Mouse (Mus musculus) MEL (cell line): ENCODE data around the gene Rbfox2. TPM values are rescaled to one million over a fixed set of nuclear protein-coding genes. Genes with fewer than 3 reads are reported as not detected.
A peak's percentile ranks its signal among the peaks of the same experiment; 100 is the strongest.

ENCODE experiments used
- DNase-seq: peaks from one replicate; pipeline ENCODE4 v3.0.0; 2011; ENCODE audit warnings: low read depth, low spot score
- H3K27ac ChIP-seq: 2 replicates; pipeline ENCODE4 v1.5.1; 2012; ENCODE audit warnings: low read depth, mild to moderate bottlenecking, control low read depth, low read length, moderate library complexity; ENCODE audit not compliant: control insufficient read depth
- H3K27me3 ChIP-seq, 2 experiments: fragments of 150-350 bp in 1 of 2; sonication (generic) in 1 of 2; 2 replicates each; pipeline ENCODE4 v1.6.1; 2012; ENCODE audit warnings: low read length in 2 of 2, mild to moderate bottlenecking in 2 of 2, improper control_type of control experiment in 1 of 2, moderate library complexity in 1 of 2; ENCODE audit not compliant: insufficient read depth in 2 of 2, control insufficient read depth in 1 of 2
- H3K36me3 ChIP-seq, 2 experiments: 2 replicates each; pipeline ENCODE4 v1.6.1; 2012 to 2014; ENCODE audit warnings: low read length in 2 of 2, improper control_type of control experiment in 1 of 2, inconsistent platforms in 1 of 2, mild to moderate bottlenecking in 1 of 2; ENCODE audit not compliant: insufficient read depth in 2 of 2, control insufficient read depth in 1 of 2
- H3K4me1 ChIP-seq, 2 experiments: fragments of 150-350 bp in 1 of 2; sonication (generic) in 1 of 2; 2 replicates each; pipeline ENCODE4 v1.6.1; 2012; ENCODE audit warnings: low read length in 2 of 2, improper control_type of control experiment in 1 of 2, mild to moderate bottlenecking in 1 of 2; ENCODE audit not compliant: insufficient read depth in 2 of 2, control insufficient read depth in 1 of 2
- H3K4me3 ChIP-seq, 2 experiments: fragments of 150-350 bp in 1 of 2; sonication (generic) in 1 of 2; 2 replicates each; pipeline ENCODE4 v1.5.1; 2012; ENCODE audit warnings: low read depth in 2 of 2, low read length in 2 of 2, mild to moderate bottlenecking in 2 of 2, moderate library complexity in 2 of 2, control low read depth in 1 of 2, improper control_type of control experiment in 1 of 2; ENCODE audit not compliant: control insufficient read depth in 1 of 2, insufficient read depth in 1 of 2
- H3K79me2 ChIP-seq: 2 replicates; pipeline ENCODE4 v1.6.1; 2012; ENCODE audit warnings: mild to moderate bottlenecking, low read length, moderate library complexity; ENCODE audit not compliant: control insufficient read depth, poor library complexity, insufficient read depth
- H3K9ac ChIP-seq: 2 replicates; pipeline ENCODE4 v1.6.1; 2012; ENCODE audit warnings: low read depth, mild to moderate bottlenecking, control low read depth, low read length, moderate library complexity; ENCODE audit not compliant: control insufficient read depth, poor library complexity, severe bottlenecking
- H3K9me3 ChIP-seq: fragments of 150-350 bp; sonication (generic); replicated peaks from 2 replicates; pipeline ENCODE4 v1.6.1; 2012; ENCODE audit warnings: mild to moderate bottlenecking, low read length, improper control_type of control experiment, moderate library complexity; ENCODE audit not compliant: insufficient read depth
- BHLHE40 ChIP-seq: IDR thresholded peaks from 2 replicates; pipeline ENCODE4 v1.6.1; 2012; ENCODE audit warnings: low read depth, mild to moderate bottlenecking, inconsistent platforms, low read length, improper control_type of control experiment, borderline replicate concordance
- CTCF ChIP-seq, 3 experiments: IDR thresholded peaks in 2 of 3; conservative IDR thresholded peaks in 1 of 3; 2 replicates each; pipeline ENCODE4 v1.5.1; 2011 to 2012; ENCODE audit warnings: low read length in 3 of 3, low read depth in 2 of 3, mild to moderate bottlenecking in 2 of 3, improper control_type of control experiment in 1 of 3, inconsistent platforms in 1 of 3, mixed read lengths in 1 of 3, moderate library complexity in 1 of 3; ENCODE audit not compliant: control insufficient read depth in 1 of 3, insufficient read depth in 1 of 3, poor library complexity in 1 of 3, severe bottlenecking in 1 of 3
- ETS1 ChIP-seq: IDR thresholded peaks from 2 replicates; pipeline ENCODE4 v1.6.1; 2012; ENCODE audit warnings: low read depth, mild to moderate bottlenecking, inconsistent platforms, low read length, improper control_type of control experiment, moderate library complexity
- JUND ChIP-seq: IDR thresholded peaks from 2 replicates; pipeline ENCODE4 v1.6.1; 2011; ENCODE audit warnings: low read depth, mild to moderate bottlenecking, improper control_type of control experiment, low read length
- MAX ChIP-seq: IDR thresholded peaks from 2 replicates; pipeline ENCODE4 v1.6.1; 2011; ENCODE audit warnings: low read length, improper control_type of control experiment
- MEF2A ChIP-seq: IDR thresholded peaks from 2 replicates; pipeline ENCODE4 v1.6.1; 2014; ENCODE audit warnings: low read depth, mild to moderate bottlenecking, inconsistent platforms, low read length, improper control_type of control experiment; ENCODE audit not compliant: poor library complexity, insufficient replicate concordance, severe bottlenecking; ENCODE audit errors: extremely low read depth
- MXI1 ChIP-seq: IDR thresholded peaks from 2 replicates; pipeline ENCODE4 v1.6.1; 2011; ENCODE audit warnings: mild to moderate bottlenecking, low read depth, low read length, improper control_type of control experiment
- NELFE ChIP-seq: IDR thresholded peaks from 2 replicates; pipeline ENCODE4 v1.6.1; 2011; ENCODE audit warnings: low read depth, low read length, improper control_type of control experiment
- NRF1 ChIP-seq: IDR thresholded peaks from 2 replicates; pipeline ENCODE4 v1.6.1; 2014; ENCODE audit warnings: low read depth, mild to moderate bottlenecking, inconsistent platforms, low read length, improper control_type of control experiment, moderate library complexity; ENCODE audit not compliant: poor library complexity, insufficient read depth, severe bottlenecking
- POLR2A ChIP-seq, 2 experiments: IDR thresholded peaks; 2 replicates each; pipeline ENCODE4 v1.6.1; 2011 to 2012; ENCODE audit warnings: low read length in 2 of 2, mild to moderate bottlenecking in 2 of 2, control low read depth in 1 of 2, improper control_type of control experiment in 1 of 2, low read depth in 1 of 2, moderate library complexity in 1 of 2; ENCODE audit not compliant: control insufficient read depth in 1 of 2, insufficient read depth in 1 of 2, poor library complexity in 1 of 2
- TAL1 ChIP-seq: IDR thresholded peaks from 2 replicates; pipeline ENCODE4 v1.6.1; 2012; ENCODE audit warnings: mild to moderate bottlenecking, inconsistent platforms, low read length, moderate library complexity, mixed read lengths
- TCF12 ChIP-seq: IDR thresholded peaks from 2 replicates; pipeline ENCODE4 v1.6.1; 2014; ENCODE audit warnings: low read depth, mild to moderate bottlenecking, inconsistent platforms, low read length, improper control_type of control experiment, moderate library complexity
- UBTF ChIP-seq: IDR thresholded peaks from 2 replicates; pipeline ENCODE4 v1.6.1; 2012; ENCODE audit warnings: low read depth, mild to moderate bottlenecking, inconsistent platforms, low read length, improper control_type of control experiment, moderate library complexity, borderline replicate concordance; ENCODE audit not compliant: insufficient read depth
- USF1 ChIP-seq: IDR thresholded peaks from 2 replicates; pipeline ENCODE4 v1.6.1; 2014; ENCODE audit warnings: low read depth, mild to moderate bottlenecking, inconsistent platforms, low read length, improper control_type of control experiment, moderate library complexity
- polyA plus RNA-seq, 2 experiments: library from polyadenylated mRNA; stranded (reverse) in 1 of 2; unstranded in 1 of 2; fragments of >175 nt in 1 of 2; fragments of >200 nt in 1 of 2; gene quantifications; 2 replicates each; pipeline versions ENCODE4 v1.2.1 to v1.2.4; 2012; ENCODE audit warnings: low replicate concordance in 2 of 2, low read depth in 1 of 2; ENCODE audit not compliant: insufficient read length in 2 of 2, insufficient read depth in 1 of 2, missing spikeins in 1 of 2
- total RNA-seq: library from RNA; depleted of rRNA; stranded (reverse); fragments of 300-350 nt; gene quantifications from 2 replicates; pipeline ENCODE4 v1.2.3, GENCODE M21; 2012; rRNA removed

Rbfox2 gene
- total RNA-seq (3.4 and 4.0 TPM in 2 replicates), polyA plus RNA-seq (1 to 10 TPM in 1 of 2 experiments, not detected in 1; 6.0 TPM)

DNA sequence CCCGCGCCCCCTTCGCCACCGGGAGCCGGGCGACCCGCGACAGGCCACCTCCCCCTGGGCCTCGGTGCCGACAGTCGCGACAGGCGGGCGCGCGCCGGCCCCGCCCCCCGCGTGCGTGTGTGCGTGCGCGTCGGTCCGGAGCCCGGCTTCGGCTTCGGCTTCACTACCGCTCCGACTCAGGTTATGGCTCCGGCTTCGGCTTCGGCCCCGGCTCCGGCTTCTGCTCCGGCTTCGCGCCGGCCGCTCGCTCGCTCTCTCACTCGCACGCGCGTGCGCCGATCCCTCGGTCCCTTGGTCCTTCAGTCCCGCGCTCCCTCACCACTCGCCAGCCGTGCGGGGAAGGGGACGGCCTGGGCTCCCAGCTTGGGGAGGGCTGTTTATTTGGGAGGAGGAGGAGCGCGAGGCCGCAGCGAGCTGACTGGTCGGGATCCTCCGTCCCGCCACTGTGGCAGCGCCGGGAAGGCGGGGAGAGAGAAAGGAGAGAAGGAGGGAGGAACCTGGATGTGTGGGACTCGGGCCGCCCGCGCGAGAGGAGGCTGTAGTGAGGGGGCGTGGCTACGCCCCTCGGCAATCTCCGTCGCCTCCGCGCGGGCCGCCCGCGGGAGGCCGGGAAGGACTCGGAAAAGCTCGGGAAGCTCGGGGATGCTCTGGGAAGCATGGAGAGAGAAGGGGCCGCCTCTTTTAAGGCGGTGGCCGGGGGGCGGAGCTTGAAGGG is at the start of gene Rbfox2:
Gene Rbfox2 (minus strand): TSS at position 458 of the 715 bp plus-strand sequence.
- peaks cover 0 to 3% of the 10 kb centered on the region in 2 experiments; a peak in 1 of 4 replicates for H3K4me1 ChIP-seq
- peak within 1 kb of the TSS; percentile 71 for H3K9ac ChIP-seq
- TF ChIP-seq POLR2A (IDR thresholded peaks at IDR 0.05; ENCODE audit: control insufficient read depth in 1 of 2, insufficient read depth in 1 of 2, low read depth in 1 of 2, low read length in 2 of 2, poor library complexity in 1 of 2), result peak in 1 of 2 experiments; percentile 70; a peak in 3 of 4 replicates
- TF ChIP-seq TCF12, result 0 out of 2 replicates have a peak, but pooled peaks have one; percentile 27
- peak; percentile 42; the same call in 1 of the 2 replicates for TF ChIP-seq NRF1
- TF ChIP-seq CTCF (IDR thresholded peaks at IDR 0.05 in 2 of 3, conservative IDR thresholded peaks at IDR 0.05 in 1 of 3; ENCODE audit: control insufficient read depth in 1 of 3, insufficient read depth in 1 of 3, low read depth in 2 of 3, low read length in 3 of 3, poor library complexity in 1 of 3, severe bottlenecking in 1 of 3), result no peak
- no peaks in the 10 kb centered on the region; the same call in 1 of the 2 replicates for H3K79me2 ChIP-seq
- H3K9me3 ChIP-seq, result no peaks in the 10 kb centered on the region
- peaks cover 0 to 4% of the 10 kb centered on the region in 2 experiments; a peak in 2 of 4 replicates for H3K36me3 ChIP-seq
- peak within 1 kb of the TSS; percentile 40 for H3K27ac ChIP-seq
- H3K4me3 ChIP-seq, result peak within 1 kb of the TSS; percentile 60 to 98
- DNase-seq, result peak; percentile 84
- H3K27me3 ChIP-seq, result no peaks in the 10 kb centered on the region; a peak in 1 of 4 replicates

- peaks cover 2 to 11% of the 10 kb centered on the region in 2 experiments; a peak in 3 of 4 replicates for H3K4me1 ChIP-seq
- DNase-seq, result peak; percentile 76
- H3K27me3 ChIP-seq, result no peaks in the 10 kb centered on the region
- H3K4me3 ChIP-seq, result peak overlapping the region; percentile 28 to 50
- peak overlapping the region; percentile 87 for H3K27ac ChIP-seq
- H3K9ac ChIP-seq, result peak overlapping the region; percentile 63
- H3K36me3 ChIP-seq, result no peaks in the 10 kb centered on the region
- no peaks in the 10 kb centered on the region for H3K9me3 ChIP-seq
- peak; percentile 24; the same call in 1 of the 2 replicates for TF ChIP-seq MXI1
- no peak for TF ChIP-seq MEF2A
- no peak for TF ChIP-seq UBTF
- TF ChIP-seq POLR2A (IDR thresholded peaks at IDR 0.05; ENCODE audit: control insufficient read depth in 1 of 2, insufficient read depth in 1 of 2, low read depth in 1 of 2, low read length in 2 of 2, poor library complexity in 1 of 2), result peak; percentile 10 to 47; a peak in 1 of 4 replicates
- TF ChIP-seq BHLHE40, result no peak
- 0 out of 2 replicates have a peak, but pooled peaks have one; percentile 15 for TF ChIP-seq NELFE
- peak; percentile 17; the same call in 1 of the 2 replicates for TF ChIP-seq MAX
- 0 out of 2 replicates have a peak, but pooled peaks have one; percentile 18 for TF ChIP-seq ETS1
- TF ChIP-seq USF1, result 0 out of 2 replicates have a peak, but pooled peaks have one; percentile 38
- TF ChIP-seq JUND, result no peak
- 0 out of 2 replicates have a peak, but pooled peaks have one; percentile 28 for TF ChIP-seq TAL1
- H3K79me2 ChIP-seq, result no peaks in the 10 kb centered on the region
Observed at GRCm38 (mm10) chr15:77356248-77356810, 49.5 kb upstream of the Rbfox2 start.
